Comparison of ENCODE assay signal across 22 mouse cellular contexts in the genomic region with DNA sequence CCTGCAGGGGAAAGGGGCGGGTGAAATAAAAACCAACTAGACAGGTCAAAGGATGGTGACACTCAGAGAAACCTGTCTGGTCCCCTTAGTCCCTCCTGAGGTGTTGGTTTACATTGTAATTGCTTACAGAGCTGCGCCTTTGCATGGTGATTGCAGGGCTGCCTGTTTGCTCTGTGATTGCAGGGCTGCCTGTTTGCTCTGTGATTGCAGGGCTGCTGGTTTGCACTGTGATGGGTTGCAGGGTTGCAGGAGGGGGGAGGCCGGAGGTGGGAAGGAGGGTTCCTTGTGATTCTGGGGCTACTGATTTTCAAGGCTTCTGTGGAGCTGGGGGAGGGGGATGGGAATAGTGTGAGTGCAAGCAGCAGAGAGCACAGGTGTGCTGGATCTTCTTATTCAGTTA. TPM values are rescaled to one million over a fixed set of nuclear protein-coding genes. Genes with fewer than 3 reads are reported as not detected.
A peak's percentile ranks its signal among the peaks of the same experiment; 100 is the strongest.
DNase-seq lines count a peak whose midpoint lies in the region; ATAC-seq and TF ChIP-seq lines count a peak whose summit lies in the region.
"Had no signal": no experiment of that assay in that cellular context is flagged by ENCODE, and none has a peak within 500 bp of the region (broad histone marks: within the 10 kb centered on the region; RNA-seq: fewer than 3 reads in every experiment).

No protein-coding gene starts in this region.

- peak; percentile 66; the same call in 1 of the 2 replicates for ATAC-seq in kidney, embryonic 14.5 days (ENCODE audit: low FRiP score, low TSS enrichment)
- ATAC-seq in lung, embryonic 15.5 days (ENCODE audit: borderline replicate concordance, extremely low read depth, low FRiP score, low TSS enrichment) = no peak
- ATAC-seq in embryonic facial prominence, embryonic 14.5 days (ENCODE audit: low read depth) = peak; percentile 55; the same call in 1 of the 2 replicates
- ATAC-seq: forebrain, embryonic 15.5 days; liver, embryonic 12.5 days had no signal

- H3K4me2 ChIP-seq in kidney, embryonic 14.5 days (replicated peaks; ENCODE audit: low read depth, low read length) = no peak overlapping the region
- peak overlapping the region; percentile 20; the same call in 1 of the 2 replicates for H3K4me2 ChIP-seq in lung, embryonic 15.5 days
- H3K4me2 ChIP-seq in embryonic facial prominence, embryonic 14.5 days (ENCODE audit: low read depth, low read length) = no peak overlapping the region
- H3K4me2 ChIP-seq: embryonic facial prominence, embryonic 13.5 days; forebrain, embryonic 15.5 days; limb, embryonic 12.5 days; liver, embryonic 12.5 days had no signal

- TF ChIP-seq CTCF in kidney, adult 2 months (conservative IDR thresholded peaks at IDR 0.05; ENCODE audit: insufficient read depth, insufficient read length, low read depth, low read length) = no peak

- peak overlapping the region; percentile 63; the same call in 1 of the 2 replicates for H3K27ac ChIP-seq in kidney, embryonic 14.5 days (ENCODE audit: low read depth, low read length)
- H3K27ac ChIP-seq in kidney, adult 2 months (ENCODE audit: insufficient read depth, low read depth, low read length) = no peak overlapping the region
- peak overlapping the region; percentile 60 for H3K27ac ChIP-seq in lung, embryonic 15.5 days
- H3K27ac ChIP-seq in embryonic facial prominence, embryonic 14.5 days (replicated peaks; ENCODE audit: low read depth, low read length) = no peak overlapping the region
- H3K27ac ChIP-seq: embryonic facial prominence, embryonic 13.5 days; forebrain, embryonic 15.5 days; heart, embryonic 10.5 days; limb, embryonic 12.5 days; liver, embryonic 12.5 days; macrophage; midbrain, embryonic 10.5 days had no signal

- peaks cover 9% of the 10 kb centered on the region; the same call in 1 of the 2 replicates for H3K9me3 ChIP-seq in kidney, embryonic 14.5 days (ENCODE audit: control insufficient read depth, low read length)
- H3K9me3 ChIP-seq in lung, embryonic 15.5 days = no peaks in the 10 kb centered on the region
- H3K9me3 ChIP-seq in embryonic facial prominence, embryonic 14.5 days (ENCODE audit: control insufficient read depth, low read length) = peaks cover 12% of the 10 kb centered on the region
- H3K9me3 ChIP-seq: liver, embryonic 12.5 days had no signal

- no peak overlapping the region for H3K4me3 ChIP-seq in kidney, embryonic 14.5 days (ENCODE audit: low read length)
- H3K4me3 ChIP-seq in kidney, adult 2 months (ENCODE audit: insufficient read depth, low read depth, low read length) = no peak overlapping the region
- no peak overlapping the region for H3K4me3 ChIP-seq in lung, embryonic 15.5 days
- H3K4me3 ChIP-seq in embryonic facial prominence, embryonic 14.5 days (ENCODE audit: low read depth, low read length) = no peak overlapping the region
- H3K4me3 ChIP-seq: embryonic facial prominence, embryonic 13.5 days; forebrain, embryonic 15.5 days; heart, embryonic 10.5 days; limb, embryonic 12.5 days; liver, embryonic 12.5 days; midbrain, embryonic 10.5 days had no signal

- no peak overlapping the region for H3K9ac ChIP-seq in kidney, embryonic 14.5 days (ENCODE audit: low read depth, low read length)
- H3K9ac ChIP-seq in lung, embryonic 15.5 days = no peak overlapping the region
- H3K9ac ChIP-seq in embryonic facial prominence, embryonic 14.5 days (ENCODE audit: low read depth, low read length) = no peak overlapping the region
- H3K9ac ChIP-seq: embryonic facial prominence, embryonic 13.5 days; forebrain, embryonic 15.5 days; limb, embryonic 12.5 days; liver, embryonic 12.5 days had no signal

- H3K36me3 ChIP-seq in kidney, embryonic 14.5 days (ENCODE audit: control insufficient read depth, insufficient read depth, low read length) = no peaks in the 10 kb centered on the region
- H3K36me3 ChIP-seq in kidney, adult 2 months (ENCODE audit: control insufficient read depth, insufficient read depth, low read length) = no peaks in the 10 kb centered on the region
- H3K36me3 ChIP-seq in lung, embryonic 15.5 days = no peaks in the 10 kb centered on the region
- no peaks in the 10 kb centered on the region for H3K36me3 ChIP-seq in embryonic facial prominence, embryonic 14.5 days (ENCODE audit: control insufficient read depth, insufficient read depth, low read length)
- H3K36me3 ChIP-seq: embryonic facial prominence, embryonic 13.5 days; forebrain, embryonic 15.5 days; heart, embryonic 10.5 days; limb, embryonic 12.5 days; liver, embryonic 12.5 days; midbrain, embryonic 10.5 days had no signal

- 18% methylated on average over 3 of the region's 3 CpGs for WGBS in kidney, embryonic 14.5 days
- WGBS in kidney, adult 2 months = 24% methylated on average over 3 of the region's 3 CpGs
- 26% methylated on average over 3 of the region's 3 CpGs for WGBS in lung, embryonic 15.5 days
- WGBS in embryonic facial prominence, embryonic 14.5 days = 23% methylated on average over 3 of the region's 3 CpGs

- DNase-seq in kidney, adult 2 months = no peak
- no peak for DNase-seq in lung, postnatal 10 days
- DNase-seq in embryonic facial prominence, embryonic 14.5 days (ENCODE audit: low spot score) = no peak
- no peak for DNase-seq in adrenal gland, postnatal 25 days
- no peak for DNase-seq in testis, postnatal 10 days (ENCODE audit: low spot score)
- DNase-seq: B cell, adult 2 months; cerebellum, adult 18-20 months; cerebellum, postnatal 36 days; gastrocnemius, postnatal 36 days; retina, postnatal 1 day; right cerebral cortex, postnatal 4 days; thymus, adult 18-20 months; thymus, postnatal 4 days had no signal

- H3K27me3 ChIP-seq in kidney, embryonic 14.5 days (ENCODE audit: control insufficient read depth, insufficient read depth, low read length) = no peaks in the 10 kb centered on the region
- no peaks in the 10 kb centered on the region for H3K27me3 ChIP-seq in kidney, adult 2 months (replicated peaks; ENCODE audit: control insufficient read depth, insufficient read depth, low read length)
- no peaks in the 10 kb centered on the region for H3K27me3 ChIP-seq in lung, embryonic 15.5 days
- H3K27me3 ChIP-seq in embryonic facial prominence, embryonic 14.5 days (replicated peaks; ENCODE audit: control insufficient read depth, insufficient read depth, low read length) = no peaks in the 10 kb centered on the region
- H3K27me3 ChIP-seq: embryonic facial prominence, embryonic 13.5 days; forebrain, embryonic 15.5 days; limb, embryonic 12.5 days; liver, embryonic 12.5 days had no signal

- no peaks in the 10 kb centered on the region for H3K4me1 ChIP-seq in kidney, embryonic 14.5 days (ENCODE audit: control insufficient read depth, insufficient read depth, low read length)
- peaks cover 6% of the 10 kb centered on the region; the same call in 1 of the 2 replicates for H3K4me1 ChIP-seq in kidney, adult 2 months (ENCODE audit: control insufficient read depth, insufficient read depth, low read length)
- 0 out of 2 replicates have a peak, but pooled peaks cover 14% of the 10 kb centered on the region for H3K4me1 ChIP-seq in lung, embryonic 15.5 days
- H3K4me1 ChIP-seq in embryonic facial prominence, embryonic 14.5 days (ENCODE audit: control insufficient read depth, insufficient read depth, low read length) = no peaks in the 10 kb centered on the region
- H3K4me1 ChIP-seq: forebrain, embryonic 15.5 days; liver, embryonic 12.5 days; midbrain, embryonic 10.5 days had no signal

- no peak for TF ChIP-seq POLR2A in kidney, adult 2 months (IDR thresholded peaks at IDR 0.05; ENCODE audit: low read depth, low read length)

RNA-seq across cellular contexts. Expression of a gene that starts 13.0 kb away (rescaled TPM):
- polyA plus RNA-seq in kidney, embryonic 14.5 days (2014; fragmentation: Nextera tagmentation; extraction: Ambion mirVana) = 15.8 and 19.4 TPM in 2 replicates
- polyA plus RNA-seq in kidney, adult 2 months (2012; rRNA removed) = 1.7 and 2.1 TPM in 2 replicates
- 22.5 and 25.3 TPM in 2 replicates for polyA plus RNA-seq in lung, embryonic 15.5 days (2015; fragmentation: Nextera tagmentation; extraction: Ambion mirVana)
- polyA plus RNA-seq in embryonic facial prominence, embryonic 14.5 days (2014; fragmentation: Nextera tagmentation; extraction: Ambion mirVana) = 2.6 and 3.8 TPM in 2 replicates
- total RNA-seq in adrenal gland, postnatal 25 days (2021) = 9.1 and 12.5 TPM in 2 replicates
- polyA plus RNA-seq: macrophage had no signal

Comparison
In these comparisons a context has a peak if more than half of its experiments do, and no peak if none do; other contexts are left out.
1. H3K27ac ChIP-seq: peak in kidney, embryonic 14.5 days (single experiment) and lung, embryonic 15.5 days (single experiment); none in kidney, adult 2 months (single experiment) and embryonic facial prominence, embryonic 14.5 days (single experiment).